Mouse (Mus musculus) left cerebral cortex, postnatal 4 days (tissue): ENCODE measurements around the gene Ulk4. TPM values are rescaled to one million over a fixed set of nuclear protein-coding genes. Genes with fewer than 3 reads are reported as not detected.

Experiments used
- DNase-seq: peaks from one replicate; pipeline ENCODE4 v3.0.0-alpha.2; 2022
- intact Hi-C: fragments of 180-260 bp; cut with DNase I; formaldehyde crosslinking; loops from one replicate; pipeline ENCODE4 v1.15.1; 2025
- total RNA-seq, 2 experiments: library from RNA; stranded (reverse); gene quantifications; 2 replicates each; pipeline ENCODE4 v1.2.3; 2021

Gene Ulk4
- total RNA-seq, result 1 to 10 TPM; 7.9 to 8.0 TPM

DNA sequence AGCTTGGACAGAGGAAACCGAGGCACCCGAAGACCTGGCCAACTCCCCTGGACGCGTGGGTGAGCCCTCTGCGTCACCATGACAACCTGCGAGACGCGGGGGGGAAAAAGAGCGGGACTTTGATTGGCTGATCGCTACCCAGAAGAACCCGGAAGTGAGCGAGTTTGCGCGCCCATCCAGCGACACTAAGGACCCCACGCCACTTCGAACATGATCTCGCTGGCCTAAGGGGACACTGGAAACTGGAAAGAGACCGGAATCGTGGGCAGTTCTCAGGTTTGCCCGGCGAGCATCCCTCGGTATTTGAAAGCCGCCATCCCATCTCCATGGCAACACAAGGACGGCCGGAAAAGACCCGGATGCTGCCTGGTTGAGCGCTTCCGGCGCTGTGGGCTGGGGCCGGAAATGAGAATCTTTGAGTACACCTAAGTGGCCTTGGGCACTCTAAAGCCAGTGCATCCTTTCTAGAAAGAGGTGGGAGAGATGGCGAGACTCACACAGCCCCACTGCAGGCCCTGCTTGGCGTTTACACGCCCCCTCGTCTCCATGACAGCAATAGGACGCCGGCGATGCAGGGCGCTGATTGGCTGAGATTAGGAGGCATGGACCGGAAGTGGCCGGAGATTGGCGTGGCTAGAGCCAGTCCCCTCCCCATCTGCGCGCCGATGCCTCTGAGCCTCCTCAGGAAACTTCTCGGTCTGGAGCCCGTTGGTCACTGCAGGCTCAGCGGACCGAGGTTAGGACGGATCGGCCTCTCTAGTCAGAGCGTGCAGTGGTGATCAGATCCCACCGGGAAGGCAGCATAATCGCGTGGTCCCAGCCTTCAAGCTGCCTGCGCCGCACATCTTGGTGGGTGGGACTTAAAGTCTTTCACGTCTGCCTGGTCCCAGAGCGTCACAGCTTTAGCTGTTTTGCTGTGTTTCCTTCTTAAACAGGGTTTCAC lies at the start of gene Ulk4:
Gene Ulk4 (minus strand): TSS at position 80 of the 943 bp plus-strand sequence.
- intact Hi-C loops, result loop anchor here (5.0 kb wide), 1 partner anchor 95 kb away; no protein-coding TSS in a partner anchor

DNA sequence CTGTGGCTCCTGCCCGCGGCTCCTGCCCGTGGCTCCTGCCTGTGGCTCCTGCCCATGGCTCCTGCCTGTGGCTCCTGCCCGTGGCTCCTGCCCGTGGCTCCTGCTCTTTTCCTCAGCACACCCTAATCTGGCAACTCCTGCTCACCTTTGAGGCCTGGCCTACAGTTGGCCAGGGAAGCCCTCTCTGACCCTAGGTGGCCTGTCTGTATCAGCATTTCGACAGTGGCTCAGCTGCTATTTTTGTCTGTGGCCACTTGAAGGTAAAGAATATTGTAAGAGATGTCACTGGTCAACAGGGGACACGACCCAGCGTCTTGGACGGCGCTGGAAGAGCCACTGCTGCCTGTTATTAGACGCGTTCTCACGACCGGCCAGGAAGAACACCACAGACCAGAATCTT lies 45.0 kb upstream of the Ulk4 start:
- DNase-seq, result no peak
- intact Hi-C loops, result no loop called here

More for the DNA sequence above, at the start of gene Ulk4:
- DNase-seq, result peak; percentile 93

DNA sequence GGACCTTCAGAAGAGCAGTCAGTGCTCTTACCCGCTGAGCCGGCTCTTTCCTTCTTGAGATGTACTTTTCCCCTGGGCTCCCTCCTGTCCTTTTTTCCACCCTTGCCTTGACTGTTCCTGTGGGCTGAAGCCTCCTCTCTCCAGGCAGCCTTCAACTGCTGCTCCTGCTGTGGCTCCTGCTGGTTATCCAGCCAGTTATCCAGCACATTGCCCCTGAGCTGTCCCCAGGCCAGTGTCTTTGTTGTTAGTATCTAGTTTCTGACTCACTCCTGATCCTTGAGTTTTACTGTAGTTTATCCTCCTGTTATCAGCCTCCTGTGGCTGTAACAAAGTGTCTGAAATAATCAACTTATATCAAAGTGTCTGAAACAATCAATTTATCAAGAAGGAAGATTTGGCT lies 44.1 kb upstream of the Ulk4 start:
- no peak for DNase-seq
- intact Hi-C loops, result no loop called here

DNA sequence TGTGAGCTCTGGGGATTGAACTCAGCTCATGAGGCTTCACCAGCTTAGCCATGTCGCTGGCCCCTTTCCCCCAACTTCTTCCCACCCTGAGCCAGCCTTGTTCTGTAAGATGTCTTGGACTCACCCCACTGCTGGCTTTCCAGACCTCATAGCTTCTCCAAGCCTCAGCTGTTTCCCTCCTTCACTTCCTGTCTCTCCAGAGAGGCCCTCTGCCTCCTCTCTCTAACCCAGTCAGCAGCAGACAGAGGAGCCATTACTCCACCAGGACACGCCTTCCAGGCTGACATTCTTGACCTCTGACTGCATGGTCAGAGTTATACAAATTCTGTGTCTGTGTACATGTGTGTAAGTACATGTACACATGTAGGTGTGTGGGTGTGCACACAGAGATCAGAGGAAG lies 43.4 kb upstream of the Ulk4 start:
- intact Hi-C loops, result no loop called here
- no peak for DNase-seq

DNA sequence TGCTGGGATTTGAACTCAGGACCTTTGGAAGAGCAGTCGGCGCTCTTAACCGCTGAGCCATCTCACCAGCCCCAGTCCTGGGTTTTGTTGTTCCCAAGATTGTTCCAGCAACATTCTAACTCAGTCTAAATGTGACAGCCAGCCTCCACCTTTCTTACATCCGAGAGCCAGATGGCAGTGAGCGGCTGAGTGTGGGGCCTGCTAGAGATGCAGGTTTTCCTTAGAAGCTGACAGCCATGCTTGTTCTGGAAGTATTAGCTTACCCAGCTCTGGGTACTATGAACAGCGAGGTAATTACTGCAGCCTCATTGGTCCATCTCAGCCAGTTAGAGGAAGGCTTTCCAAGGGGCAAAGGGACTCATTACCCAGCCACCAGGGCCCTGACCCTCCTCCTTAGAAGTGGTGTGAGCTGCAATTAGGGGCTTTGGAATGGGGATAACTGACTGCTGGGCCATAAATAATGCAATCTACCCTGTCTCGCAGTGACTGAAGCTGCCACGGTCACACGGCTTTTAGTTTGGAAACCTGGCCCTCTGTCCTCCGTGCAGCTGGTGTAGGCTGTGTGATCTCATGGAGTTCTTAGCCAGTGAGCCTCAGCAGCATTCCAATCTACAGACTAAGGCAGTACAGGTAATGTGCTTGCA lies 42.4 kb upstream of the Ulk4 start:
- no peak for DNase-seq
- intact Hi-C loops, result no loop called here

DNA sequence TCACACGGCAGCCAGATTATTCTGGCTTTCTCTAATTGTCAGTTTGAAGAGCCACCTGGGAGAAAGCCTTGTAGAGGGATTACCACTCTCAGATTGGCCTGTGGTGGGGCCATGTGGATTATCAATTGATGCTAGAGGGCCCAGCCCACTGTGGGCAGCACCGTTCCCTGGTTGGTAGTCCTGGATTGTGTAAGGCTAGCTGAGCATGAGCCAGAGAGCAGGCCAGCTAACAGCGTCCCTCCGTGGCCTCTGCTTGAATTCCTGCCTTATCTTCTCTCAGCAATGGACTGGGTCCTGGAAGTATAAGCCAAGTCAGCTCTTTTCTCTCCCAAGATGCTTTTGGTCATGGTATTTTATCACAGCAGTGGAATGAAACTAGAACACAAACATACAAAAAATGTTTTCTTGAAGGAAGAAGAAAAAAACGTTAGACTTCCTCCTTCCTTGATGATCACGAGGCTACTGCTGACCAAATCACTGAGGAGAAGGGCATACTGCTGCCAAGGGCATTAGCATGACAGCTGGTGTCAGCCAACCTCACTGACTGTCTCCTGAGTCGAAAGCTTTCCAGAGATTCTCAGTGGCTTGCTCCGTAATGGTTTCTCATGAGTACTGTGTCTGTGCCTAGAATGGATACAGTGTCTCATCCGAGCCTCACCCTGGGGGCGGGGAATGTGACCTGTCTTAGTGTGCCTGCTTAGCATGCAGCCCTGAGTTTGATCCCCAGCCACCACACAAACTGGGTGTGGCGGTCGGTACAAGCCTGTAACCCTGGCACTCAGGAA lies 39.8 kb upstream of the Ulk4 start:
- intact Hi-C loops, result no loop called here
- DNase-seq, result peak; percentile 66

DNA sequence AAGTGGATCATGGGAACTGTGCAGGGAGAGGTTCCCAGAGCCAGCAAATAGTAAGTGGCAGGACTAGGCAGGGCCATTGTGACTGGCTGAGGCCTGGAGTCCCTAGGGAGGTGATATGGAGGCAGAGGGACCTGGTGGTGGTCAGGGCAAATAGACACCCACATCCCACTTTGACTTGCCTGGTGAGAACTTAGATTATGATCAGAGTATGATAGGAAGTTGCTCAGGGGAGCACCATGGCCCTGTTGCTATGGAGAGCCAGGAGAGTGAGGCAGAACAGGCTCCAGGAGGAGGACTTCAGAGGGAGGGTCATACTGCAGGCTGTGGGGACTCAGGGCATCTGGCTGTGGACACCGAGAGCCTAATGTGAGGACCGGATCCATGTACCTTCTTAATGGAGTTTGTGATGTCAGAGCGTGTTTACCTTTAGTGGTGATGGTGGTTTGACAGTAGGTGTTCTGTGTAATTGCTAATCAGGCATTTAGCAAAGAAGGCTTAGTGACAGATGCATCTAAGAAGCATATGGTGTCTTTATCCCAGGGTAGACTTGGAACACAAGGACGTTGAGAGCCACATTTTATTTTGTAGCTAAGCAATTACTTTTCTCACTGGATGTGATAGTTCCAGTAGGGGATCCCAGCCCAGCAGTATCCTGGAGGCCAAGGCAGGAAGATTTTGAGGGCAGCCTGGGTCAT lies 39.1 kb upstream of the Ulk4 start:
- intact Hi-C loops, result no loop called here
- no peak for DNase-seq

DNA sequence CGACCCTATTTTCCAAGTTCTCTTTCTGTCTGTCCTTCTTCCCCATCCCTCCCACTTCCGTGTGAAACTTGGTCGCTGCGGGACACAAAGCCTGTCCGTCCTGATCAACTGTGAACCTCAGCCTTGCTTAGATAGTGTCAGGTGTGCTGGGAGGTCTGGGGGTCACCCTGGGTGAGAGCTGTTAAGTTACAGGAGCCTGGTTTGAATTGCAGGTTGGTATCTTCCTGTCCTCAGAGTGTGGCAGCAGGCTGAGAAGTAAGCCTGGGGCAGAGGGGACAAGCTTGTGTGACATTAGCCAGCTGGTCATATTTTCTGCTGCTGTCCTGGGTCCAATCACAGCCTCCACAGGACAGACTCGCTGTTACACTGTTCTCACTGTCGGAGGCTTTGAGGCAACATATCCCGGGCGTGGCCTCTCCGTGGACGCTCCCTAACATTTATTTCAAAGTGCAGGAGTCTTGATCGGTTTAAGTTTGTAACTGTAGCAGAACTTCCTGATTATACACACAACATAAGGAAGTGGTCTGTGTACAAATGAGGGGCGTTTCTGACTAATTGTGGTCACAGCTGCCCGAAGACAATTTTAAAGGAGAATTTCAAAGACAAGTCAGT lies 37.6 kb upstream of the Ulk4 start:
- intact Hi-C loops, result no loop called here
- DNase-seq, result no peak

DNA sequence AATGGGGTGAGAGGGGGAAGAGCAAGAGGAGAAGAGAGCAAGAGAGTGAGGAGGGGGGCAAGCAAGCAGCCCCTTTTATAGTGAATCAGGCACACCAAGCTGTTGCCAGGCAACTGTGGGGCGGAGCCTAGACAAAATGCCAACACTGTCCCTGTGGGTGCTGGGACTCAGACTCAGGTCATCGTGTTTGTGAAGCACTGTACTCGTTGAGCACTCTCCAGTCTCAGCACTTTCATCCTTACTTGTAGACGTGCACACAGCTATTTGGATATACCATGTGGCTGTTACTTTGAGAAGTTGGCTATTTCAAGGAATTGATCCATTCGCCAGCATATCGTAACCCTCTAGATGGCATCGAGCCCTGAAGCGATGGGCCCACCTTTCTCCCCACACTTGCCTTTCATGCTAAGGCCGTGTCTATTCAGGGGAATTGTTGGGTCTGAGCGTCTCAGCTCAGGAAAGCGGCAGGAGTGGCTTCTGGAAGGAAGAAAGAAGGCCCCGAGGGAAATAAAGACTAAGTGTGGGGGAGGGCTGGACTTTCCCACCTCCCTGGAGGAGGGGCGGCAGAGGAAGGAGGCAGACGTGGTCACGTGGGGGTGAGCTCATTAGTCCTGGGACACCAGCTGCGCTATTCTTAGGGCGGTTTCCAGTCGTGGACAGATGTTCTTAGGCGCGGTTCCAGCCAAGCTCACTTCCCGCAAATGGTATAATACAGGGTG lies 36.8 kb upstream of the Ulk4 start:
- intact Hi-C loops, result no loop called here

DNA sequence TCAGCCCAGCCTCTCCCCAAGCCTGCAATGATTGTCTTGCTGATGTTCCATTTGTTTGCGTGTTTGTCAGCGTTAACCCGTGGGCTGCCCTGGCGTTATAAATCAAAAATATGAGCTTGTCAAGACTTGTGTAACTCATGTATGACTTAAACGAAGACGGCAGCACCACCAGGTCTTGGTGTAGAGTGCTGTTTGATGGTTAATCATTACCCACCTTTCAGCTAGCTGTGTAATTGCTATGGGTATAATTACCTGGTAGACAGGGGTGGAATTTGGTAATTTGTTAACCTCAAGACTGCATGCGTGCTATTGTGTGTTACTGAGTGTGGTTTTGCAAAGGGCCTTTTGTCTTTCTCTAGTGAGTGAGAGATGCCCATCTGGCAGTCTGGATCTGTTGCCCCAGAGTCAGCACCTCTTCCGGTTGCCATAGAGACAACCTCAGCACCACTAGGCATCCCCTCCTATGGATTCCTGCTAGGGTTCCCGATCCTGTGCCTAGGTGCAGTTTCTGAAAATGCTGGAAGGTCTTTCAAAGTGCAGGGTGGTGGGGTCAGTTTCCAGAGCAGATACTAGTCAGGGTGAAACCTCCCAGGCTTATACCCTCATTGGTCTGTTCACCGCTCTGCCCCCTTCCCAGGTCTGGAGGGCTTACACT lies 35.4 kb upstream of the Ulk4 start:
- intact Hi-C loops, result no loop called here

More for the DNA sequence above, 36.8 kb upstream of the Ulk4 start:
- DNase-seq, result peak; percentile 67

DNA sequence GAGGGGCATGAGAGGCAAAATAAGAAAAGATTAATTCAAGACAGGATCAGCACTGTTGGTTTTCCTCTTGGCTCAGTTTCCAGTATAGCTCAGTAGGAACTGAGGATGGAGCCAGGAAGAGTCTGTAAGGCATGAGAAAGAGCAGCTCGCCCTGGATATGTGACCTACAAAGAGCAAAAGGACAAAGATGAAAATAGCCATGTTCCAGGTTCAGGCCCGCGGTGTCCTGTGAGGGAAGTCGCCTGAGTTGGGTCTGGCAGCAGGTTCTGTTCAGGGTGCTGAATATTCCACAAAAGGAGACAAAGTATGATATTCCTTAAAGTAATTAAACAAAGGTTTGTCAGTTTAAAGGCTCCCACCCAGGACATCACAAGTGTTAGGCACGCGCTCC lies 34.8 kb upstream of the Ulk4 start:
- no peak for DNase-seq
- intact Hi-C loops, result no loop called here

More for the DNA sequence above, 35.4 kb upstream of the Ulk4 start:
- no peak for DNase-seq

DNA sequence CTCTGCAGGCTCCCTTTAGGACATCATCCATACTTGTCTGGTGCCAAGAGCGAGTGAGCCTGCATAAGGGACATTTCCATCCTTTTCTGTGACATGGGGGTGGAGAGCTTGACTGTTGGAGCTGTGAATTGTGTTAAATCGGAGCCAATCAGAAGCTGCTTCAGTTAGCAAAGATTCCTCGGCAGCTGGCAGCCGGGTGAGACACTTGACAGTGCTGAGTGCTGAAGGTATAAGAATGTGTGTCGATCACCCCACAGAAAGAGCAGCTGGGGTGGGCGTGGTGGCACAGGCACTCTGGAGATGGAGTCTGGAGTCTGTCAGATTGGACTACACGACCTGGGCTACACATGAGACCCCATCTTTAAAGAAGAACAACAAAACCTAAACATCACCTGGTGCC lies 33.5 kb upstream of the Ulk4 start:
- DNase-seq, result no peak
- intact Hi-C loops, result no loop called here

DNA sequence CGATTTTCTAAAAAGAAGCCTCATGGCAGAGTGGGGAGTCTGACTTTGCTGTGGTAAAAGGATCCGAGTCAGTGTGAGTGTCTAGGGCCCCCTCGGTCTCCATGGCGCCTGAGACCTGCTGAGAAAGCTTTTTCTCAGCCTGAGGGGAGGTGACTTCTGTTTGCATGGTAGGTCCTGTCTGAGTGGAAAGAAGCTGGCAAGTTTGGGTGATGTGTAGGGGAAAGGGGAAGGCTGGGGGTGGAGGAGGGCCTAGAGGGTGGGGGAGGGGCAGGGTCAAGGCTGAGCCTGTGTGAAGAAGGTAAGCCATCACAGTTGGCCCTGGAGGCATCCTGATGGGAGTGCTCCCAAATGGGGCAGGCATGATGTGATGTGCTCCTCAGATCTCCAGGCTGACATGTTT lies 32.3 kb upstream of the Ulk4 start:
- intact Hi-C loops, result no loop called here
- no peak for DNase-seq

DNA sequence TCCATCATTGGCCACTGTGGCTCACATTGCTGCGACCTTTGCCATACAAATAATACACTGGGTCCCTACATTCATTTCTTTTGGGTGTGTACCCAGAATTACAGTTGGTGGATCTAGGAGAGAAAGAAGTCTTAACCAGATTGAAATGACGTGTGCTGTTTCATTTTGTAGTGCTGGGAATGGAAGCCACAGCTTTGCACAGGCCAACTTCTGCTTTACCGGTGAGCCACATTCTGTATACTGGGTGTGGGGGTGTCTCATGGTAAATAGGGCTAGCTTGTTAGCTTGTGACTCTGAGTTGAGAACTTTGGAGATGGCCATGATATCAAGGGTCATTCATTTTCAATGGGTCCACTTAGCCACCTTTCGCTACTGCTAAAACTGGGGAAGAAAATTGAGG lies 28.5 kb upstream of the Ulk4 start:
- intact Hi-C loops, result no loop called here
- DNase-seq, result no peak

DNA sequence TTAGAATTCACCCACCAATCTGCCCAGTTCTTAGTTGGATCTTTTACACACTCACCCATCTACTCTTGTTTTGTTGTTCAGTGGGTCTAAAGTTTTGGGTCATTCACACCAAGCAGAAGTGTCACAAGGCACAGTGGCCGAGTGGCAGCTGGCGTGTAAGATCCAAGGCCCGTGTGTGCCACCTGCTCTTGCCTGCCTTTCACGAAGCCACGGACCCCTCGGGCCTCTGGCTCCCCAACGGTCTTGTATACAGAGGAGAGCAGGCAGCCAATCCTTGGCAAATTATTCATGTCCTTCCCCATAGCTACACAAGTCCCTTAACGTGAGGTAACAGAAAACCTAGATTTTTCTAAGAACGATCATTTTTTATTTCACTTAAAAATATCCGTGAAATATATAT lies 27.5 kb upstream of the Ulk4 start:
- no peak for DNase-seq
- intact Hi-C loops, result no loop called here

DNA sequence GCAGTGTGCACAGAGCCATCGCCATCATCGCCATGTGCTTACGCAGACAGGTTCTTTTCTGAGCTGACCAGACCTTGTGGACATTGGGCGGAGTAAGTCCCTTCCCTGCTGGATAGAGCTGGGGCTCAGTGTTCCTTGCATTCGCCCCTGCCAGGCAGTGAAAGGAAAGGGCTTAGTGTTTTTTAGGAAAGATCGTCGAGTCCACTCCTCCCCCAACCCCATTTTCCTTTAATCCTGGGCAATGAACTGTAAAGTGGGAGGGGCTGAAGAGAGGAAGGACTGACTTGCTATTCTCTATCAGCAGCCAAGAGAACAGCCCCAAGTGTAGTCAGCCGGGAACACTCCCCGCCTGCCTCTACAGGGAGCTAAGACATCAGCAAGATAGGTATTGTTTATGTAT lies 26.8 kb upstream of the Ulk4 start:
- intact Hi-C loops, result no loop called here
- DNase-seq, result no peak

DNA sequence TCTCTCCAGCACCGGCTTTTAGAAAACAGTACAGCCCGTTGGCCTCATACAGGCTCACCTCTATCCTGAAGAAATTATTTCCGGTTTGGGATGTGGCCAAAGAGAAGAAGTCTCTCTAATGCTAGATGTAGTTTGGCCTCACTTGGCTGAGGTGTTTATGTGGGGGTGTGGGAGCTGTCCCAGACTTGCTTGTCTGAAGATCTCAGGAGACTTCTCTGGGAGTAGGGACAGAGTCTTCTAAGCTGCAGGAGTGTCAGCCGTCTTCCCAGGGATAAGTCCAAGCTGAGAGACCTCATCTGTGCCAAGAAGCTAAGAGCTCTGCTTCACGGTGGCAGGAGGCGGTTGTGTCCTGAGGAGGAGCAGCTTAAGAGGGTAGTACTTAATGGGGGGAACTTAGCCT lies 26.1 kb upstream of the Ulk4 start:
- no peak for DNase-seq
- intact Hi-C loops, result no loop called here

DNA sequence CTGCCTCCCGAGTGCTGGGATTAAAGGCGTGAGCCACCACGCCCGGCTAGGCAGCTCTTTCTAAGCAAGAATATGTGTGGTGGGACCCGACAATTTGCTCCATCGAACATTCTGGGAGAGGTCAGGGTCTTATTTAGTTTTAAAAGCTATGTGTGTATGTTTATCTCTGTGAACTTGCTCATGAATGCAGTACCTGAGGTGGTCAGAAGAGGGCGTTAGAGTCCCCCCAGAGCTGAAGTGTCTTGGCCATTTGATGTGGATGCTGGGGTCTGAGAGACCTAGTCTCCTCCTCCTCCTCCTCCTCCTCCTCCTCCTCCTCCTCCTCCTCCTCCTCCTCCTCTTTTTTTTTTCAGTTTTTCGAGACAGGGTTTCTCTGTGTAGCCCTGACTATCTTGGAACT lies 25.5 kb upstream of the Ulk4 start:
- intact Hi-C loops, result no loop called here
- DNase-seq, result no peak
